Mouse (Mus musculus) c-Kit-positive CD71-positive TER-119-positive erythroid progenitor cells, embryonic 14.5 days (primary cell): ENCODE data around the gene Lima1.

ENCODE experiments used
- DNase-seq: peaks from one replicate; pipeline ENCODE4 v3.0.0-alpha.2; 2013; ENCODE audit warnings: low spot score

The Lima1 gene

GRCm38 (mm10) chr15:99733186-99733585 is 142.1 kb downstream of the Lima1 start:
- no peak for DNase-seq

- DNase-seq = no peak
These were observed 143.6 kb downstream of the Lima1 start for GRCm38 (mm10) chr15:99731678-99732077.

- DNase-seq = no peak
These were observed 144.1 kb downstream of the Lima1 start for GRCm38 (mm10) chr15:99731167-99731566.

GRCm38 (mm10) chr15:99729056-99729783 is 146.0 kb downstream of the Lima1 start:
- no peak for DNase-seq
